Mouse (Mus musculus) left cerebral cortex, adult 8-10 months (tissue): ENCODE results near the gene Nyap2. TPM values are rescaled to one million over a fixed set of nuclear protein-coding genes. Genes with fewer than 3 reads are reported as not detected.
A peak's percentile ranks its signal among the peaks of the same experiment; 100 is the strongest.
"Not testable (repeated sequence)": the region's sequence is repeated elsewhere in the genome, so short reads cannot be mapped to it uniquely, and the experiment has no call there.

Source experiments
- DNase-seq, 2 experiments: peaks; one replicate each; pipeline ENCODE4 v3.0.0; 2022; ENCODE audit warnings: low spot score in 2 of 2
- total RNA-seq, 4 experiments: library from RNA; stranded (reverse); gene quantifications; 2 replicates each; pipeline ENCODE4 v1.2.4; 2022

Gene Nyap2
- total RNA-seq, 4 experiments from 2014 or later: 34.2 to 42.5 (median 39.5) TPM

- DNase-seq: peak in 1 of 2 experiments; percentile 34
Observed at GRCm38 (mm10) chr1:81179725-81180124, 103.0 kb downstream of the Nyap2 start.

- no peak for DNase-seq
Observed at GRCm38 (mm10) chr1:81180686-81181085, 103.9 kb downstream of the Nyap2 start.

GRCm38 (mm10) chr1:81209536-81209935 is 132.8 kb downstream of the Nyap2 start:
- DNase-seq: no peak

DNA sequence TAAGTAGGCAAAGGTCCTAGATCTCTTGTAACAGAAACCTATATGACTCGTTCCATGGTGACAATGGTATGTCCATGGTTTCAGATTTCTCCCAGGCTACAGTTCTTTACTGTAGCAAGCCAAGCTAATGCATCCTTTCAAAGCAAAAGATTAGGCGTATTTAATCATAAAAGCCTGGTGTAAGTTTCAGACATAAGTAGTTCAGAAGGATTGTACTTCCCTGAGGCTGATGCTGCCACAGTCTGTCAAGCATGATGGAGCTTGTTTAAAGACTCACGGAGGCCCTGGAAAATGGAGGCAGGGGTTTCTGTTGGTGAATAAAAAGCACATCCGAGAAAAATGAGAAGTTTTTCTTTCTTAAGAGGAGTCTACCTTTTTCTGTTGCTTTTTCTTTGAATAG is 134.7 kb downstream of the Nyap2 start:
- no peak for DNase-seq

GRCm38 (mm10) chr1:81219790-81220189 is 143.0 kb downstream of the Nyap2 start:
- DNase-seq: no peak

DNA sequence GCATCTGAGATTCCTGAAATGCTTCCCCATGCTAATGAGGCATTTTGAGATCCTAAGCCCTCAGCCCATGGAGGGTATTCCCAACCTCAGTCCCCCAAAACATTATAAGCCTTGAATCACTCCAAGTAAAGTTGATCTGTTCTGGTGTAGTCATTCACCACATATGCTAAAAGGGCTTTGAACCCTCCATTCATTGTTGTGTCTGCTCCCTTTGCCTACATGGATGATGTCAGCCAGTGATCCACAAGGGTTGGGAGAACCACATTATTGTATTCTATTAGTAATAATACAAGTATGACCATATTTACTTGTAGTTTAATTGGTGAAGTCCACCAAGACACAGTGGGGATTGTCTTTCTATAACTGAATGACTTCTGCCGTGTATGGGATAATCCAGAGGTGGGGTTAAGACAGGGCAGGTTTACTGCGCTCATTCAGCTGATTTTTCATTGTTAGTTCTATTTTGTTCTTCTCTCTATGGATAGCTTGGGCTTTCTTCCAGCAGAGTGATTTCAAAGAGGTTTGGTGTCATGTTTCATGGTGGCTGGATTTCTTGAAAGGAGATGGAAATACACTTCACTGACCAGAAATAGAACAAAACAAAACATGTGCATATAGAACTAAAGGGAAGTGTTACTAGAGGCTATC is 155.1 kb downstream of the Nyap2 start:
- DNase-seq: no peak

DNA sequence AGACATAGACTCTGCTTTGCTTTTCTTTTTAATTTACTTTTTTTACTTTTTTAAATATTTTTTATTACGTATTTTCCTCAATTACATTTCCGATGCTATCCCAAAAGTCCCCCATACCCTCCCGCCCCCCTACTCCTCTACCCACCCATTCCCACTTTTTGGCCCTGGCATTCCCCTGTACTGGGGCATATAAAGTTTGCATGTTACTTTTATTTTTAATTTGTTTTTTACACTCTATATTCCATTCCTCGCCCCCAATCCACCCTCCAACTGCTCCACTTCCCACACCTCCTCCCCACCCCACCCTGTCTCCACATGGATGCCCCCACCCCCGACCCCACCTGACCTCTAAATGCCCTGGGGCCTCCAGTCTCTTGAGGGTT is 155.6 kb downstream of the Nyap2 start:
- not testable (repeated sequence) for DNase-seq

GRCm38 (mm10) chr1:81248447-81249205 is 171.9 kb downstream of the Nyap2 start:
- DNase-seq: no peak

DNA sequence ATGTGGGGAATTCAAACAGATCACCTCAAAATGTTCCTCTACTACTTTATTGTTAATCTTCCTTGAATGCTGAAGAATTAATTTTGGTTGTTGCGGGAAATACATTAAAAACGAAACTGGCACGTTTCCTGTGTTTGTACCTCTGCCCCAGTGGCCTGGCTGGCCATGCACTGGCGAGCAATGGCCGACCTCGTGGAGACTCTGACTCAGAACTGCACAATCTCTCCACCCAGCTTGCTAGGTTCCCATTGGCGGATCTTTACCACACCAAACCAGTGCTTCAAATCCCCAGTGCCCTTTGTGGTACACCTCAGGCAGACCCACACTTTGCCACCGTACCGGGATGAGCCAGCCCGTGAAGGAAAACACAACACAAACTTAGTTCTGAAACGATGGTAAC is 173.3 kb downstream of the Nyap2 start:
- no peak for DNase-seq

- no peak for DNase-seq
Observed at GRCm38 (mm10) chr1:81266441-81266840, 189.7 kb downstream of the Nyap2 start.

GRCm38 (mm10) chr1:81280978-81281377 is 204.2 kb downstream of the Nyap2 start:
- no peak for DNase-seq

DNA sequence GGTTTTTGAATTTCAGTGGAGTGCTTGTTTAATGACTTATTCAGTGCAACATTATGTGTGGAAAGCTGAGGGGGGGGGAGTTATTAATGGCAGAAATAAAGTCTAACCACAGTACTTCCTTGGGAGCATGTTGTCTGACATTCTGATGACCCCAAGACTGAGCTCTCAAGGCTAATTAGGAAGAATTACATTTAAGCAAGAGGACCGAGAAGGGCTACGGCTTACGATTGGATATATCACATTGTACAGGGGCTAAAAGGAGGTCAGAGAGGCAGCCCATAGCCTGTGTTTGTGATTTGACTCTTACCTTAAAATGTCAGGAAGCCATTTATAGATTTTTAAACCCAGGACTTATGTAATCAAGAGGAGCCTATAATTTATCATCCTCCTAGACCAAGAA is 208.9 kb downstream of the Nyap2 start:
- DNase-seq: no peak

DNA sequence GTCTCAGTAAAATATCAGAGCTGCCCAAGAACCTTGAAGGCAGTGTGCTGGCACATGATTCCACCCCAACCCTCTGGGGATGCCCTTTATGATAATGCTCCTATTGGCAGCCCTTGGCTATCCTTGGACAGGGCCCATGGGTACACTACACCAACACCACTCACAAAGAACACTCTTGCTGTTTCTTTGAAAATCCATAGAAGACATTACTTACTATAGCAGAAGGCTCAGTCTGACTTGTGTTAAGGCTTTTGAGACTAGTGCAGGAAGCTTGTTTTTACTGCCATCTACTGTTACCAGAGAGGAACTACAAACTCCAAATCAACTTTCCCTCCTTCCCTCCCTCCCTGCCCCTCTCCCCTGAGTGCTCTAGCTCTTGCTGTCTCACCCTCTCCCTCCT is 210.3 kb downstream of the Nyap2 start:
- DNase-seq: peak in 1 of 2 experiments; percentile 14

GRCm38 (mm10) chr1:81300735-81301134 is 224.0 kb downstream of the Nyap2 start:
- no peak for DNase-seq

DNA sequence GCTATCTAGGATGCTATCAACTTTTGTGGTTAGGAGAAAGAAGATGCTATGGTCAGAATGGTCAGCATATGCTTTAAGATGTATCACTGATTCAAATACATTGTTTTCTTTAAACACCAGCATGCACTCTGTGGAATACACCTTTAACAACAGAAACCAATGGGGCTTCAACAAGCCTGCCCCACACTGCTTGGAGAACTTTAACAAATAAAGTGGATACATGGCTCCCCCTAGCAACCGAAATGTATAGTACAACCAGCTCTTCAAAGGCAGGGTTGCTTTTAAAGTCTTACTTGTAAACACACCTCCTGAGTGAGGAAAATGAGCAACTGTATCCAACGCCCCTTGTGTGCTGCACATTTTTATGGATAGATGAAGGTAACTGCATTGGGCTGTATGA is 224.9 kb downstream of the Nyap2 start:
- DNase-seq: peak in 1 of 2 experiments; percentile 29

DNA sequence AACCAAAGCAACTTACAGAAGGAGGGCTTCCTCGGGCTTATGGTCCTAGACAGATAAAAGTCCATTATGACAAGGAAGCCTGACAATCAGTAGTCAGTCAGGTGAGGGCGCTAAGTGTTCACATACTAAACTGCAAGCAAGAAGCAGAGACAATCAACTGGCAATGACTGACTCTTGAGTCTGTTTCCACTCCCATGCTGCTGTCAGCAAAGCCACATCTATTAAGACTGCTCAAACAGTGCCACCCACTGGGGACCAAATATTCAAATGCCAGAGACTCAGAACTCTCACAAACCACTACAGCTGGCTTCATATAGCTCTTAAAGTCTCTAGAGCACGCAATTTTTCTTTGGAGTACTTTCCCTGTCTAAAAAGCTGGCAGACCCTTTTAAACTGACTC is 226.6 kb downstream of the Nyap2 start:
- DNase-seq: no peak

- DNase-seq: no peak
Observed at GRCm38 (mm10) chr1:81307407-81307806, 230.7 kb downstream of the Nyap2 start.

GRCm38 (mm10) chr1:81307934-81308333 is 231.2 kb downstream of the Nyap2 start:
- DNase-seq: no peak

GRCm38 (mm10) chr1:81310087-81310626 is 233.4 kb downstream of the Nyap2 start:
- peak; percentile 42 to 55 for DNase-seq

GRCm38 (mm10) chr1:81316403-81316994 is 239.7 kb downstream of the Nyap2 start:
- peak; percentile 41 to 62 for DNase-seq

GRCm38 (mm10) chr1:81316995-81317413 is 240.3 kb downstream of the Nyap2 start:
- DNase-seq: peak; percentile 25 to 27

- no peak for DNase-seq
Observed at GRCm38 (mm10) chr1:81387722-81388121, 311.0 kb downstream of the Nyap2 start.
